Mouse (Mus musculus) MEL-GATA-1-ER (cell line): ENCODE measurements around the gene Mapkapk3.

Experiments
- DNase-seq: peaks from one replicate; pipeline ENCODE4 v3.0.0-alpha.2; 2012; ENCODE audit warnings: low read depth; ENCODE audit errors: extremely low read depth

Mapkapk3 gene

GRCm38 (mm10) chr9:107289211-107290076 lies at the start of gene Mapkapk3:
Gene Mapkapk3 (minus strand): TSS chr9:107289877.
- DNase-seq: peak; percentile 90

DNA sequence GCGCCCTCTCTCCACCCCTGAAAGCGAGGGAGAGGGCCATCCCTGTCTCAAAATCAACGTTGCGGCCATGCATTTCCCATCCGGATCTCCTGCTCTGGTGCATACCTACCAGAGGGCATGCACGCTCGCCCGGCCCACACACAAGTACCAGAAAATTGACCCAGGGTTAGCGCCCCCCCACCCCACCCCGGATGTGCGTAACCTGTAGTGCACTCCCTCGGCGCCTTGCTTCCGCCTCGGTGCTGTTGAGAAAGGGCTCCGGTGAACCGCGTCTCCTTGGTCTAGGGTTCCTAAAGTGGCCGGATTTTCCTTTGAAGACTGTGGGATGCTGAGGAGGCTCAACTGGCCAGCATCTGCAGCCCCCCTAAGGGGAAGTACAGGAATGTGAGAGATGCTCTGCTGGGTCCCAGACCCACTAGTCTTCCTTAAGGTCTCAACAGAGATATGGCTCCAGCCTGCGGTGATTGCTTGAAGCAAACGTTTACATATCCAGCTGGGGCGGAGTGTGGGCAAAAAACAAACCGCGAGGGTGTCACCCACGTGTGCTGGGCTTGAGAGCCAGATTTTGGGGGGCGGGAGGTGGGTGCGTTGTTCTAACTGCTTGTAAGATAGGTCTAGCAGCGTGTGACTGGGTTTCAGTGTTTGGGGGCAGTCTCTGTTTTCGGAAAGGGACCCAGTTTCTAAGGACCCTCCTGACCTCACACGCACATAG lies 48.7 kb upstream of the Mapkapk3 start, which contains the start of gene Hemk1:
Hemk1 (minus strand) TSS at position 179 of the 712 bp plus-strand sequence.
- peak; percentile 86 for DNase-seq

DNA sequence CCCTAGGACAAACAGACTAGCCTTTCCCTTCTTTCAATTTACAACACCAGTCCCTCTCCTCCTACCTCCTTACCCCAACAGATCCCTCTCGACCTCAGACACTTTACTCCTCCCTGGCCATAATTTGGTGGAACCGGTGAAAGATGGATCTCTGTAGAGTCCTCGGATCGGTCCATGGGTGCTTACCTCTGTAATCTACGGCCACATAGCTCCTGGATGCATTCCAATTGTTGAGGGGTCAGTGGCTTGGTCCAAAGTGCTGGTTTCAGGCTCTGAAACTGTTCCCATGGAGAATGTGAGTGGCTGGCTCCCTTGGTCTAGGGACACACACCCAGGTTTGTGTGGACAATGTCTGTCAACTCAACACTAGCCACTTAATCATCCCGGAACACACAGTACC lies 46.7 kb upstream of the Mapkapk3 start:
- DNase-seq: no peak

- no peak for DNase-seq
These were observed 46.2 kb upstream of the Mapkapk3 start for GRCm38 (mm10) chr9:107335909-107336308.

DNA sequence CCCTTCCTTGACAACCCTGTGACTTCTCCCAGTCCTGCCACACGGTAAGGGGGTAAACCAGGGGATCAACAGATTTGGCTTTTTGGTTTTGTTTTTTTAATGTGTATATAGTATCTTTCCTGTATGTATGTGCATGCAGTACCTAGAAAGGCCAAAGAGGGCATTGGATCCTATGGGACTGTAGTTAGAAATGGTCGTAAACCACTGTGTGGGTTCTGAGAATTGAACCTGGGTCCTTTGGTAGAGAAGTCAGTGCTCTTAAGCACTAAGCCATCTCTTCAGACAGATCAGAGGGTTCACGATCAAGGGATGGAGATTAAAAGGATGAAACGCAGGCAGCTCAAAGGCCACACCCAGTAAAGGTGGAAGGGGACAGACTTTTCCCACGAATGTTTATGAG lies 45.4 kb upstream of the Mapkapk3 start:
- DNase-seq: no peak

DNA sequence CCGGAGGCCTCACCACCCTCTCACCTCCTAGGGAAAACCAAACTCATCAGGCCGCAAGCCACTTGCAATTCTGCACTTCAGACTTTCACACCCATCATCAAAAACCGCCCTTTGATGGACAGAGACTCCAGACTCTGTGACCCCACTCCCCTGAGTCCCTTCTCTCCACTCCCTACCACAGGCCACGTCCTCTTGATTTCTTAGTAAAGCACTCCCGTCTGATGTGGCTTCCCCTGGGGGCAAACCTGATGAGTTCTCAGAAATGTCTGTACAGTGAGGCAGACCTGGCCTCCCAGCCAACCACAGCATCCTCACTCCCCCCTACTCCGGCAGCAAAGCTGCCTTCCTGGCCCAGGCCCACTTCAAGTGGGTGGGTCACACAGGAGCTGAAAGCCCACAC lies 44.7 kb upstream of the Mapkapk3 start:
- no peak for DNase-seq

DNA sequence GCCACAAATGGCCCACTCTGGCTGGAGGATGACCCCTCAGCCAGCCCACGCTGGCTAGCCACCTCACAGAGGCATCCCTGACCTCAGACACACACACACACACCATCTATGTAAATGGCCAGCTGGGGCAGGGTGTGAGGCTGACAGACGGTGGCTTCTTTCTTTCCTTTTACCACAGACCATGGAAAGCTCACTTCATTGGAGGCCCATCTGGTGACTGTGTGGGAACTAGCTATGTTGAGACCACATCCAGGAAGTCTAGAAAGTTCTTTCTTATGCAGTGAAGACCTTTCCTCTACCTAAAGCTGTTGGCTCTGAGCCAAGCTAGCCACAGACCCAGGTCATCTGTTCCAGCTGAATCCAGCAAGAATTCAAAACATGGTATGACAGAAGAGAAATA lies 44.0 kb upstream of the Mapkapk3 start:
- DNase-seq: no peak

DNA sequence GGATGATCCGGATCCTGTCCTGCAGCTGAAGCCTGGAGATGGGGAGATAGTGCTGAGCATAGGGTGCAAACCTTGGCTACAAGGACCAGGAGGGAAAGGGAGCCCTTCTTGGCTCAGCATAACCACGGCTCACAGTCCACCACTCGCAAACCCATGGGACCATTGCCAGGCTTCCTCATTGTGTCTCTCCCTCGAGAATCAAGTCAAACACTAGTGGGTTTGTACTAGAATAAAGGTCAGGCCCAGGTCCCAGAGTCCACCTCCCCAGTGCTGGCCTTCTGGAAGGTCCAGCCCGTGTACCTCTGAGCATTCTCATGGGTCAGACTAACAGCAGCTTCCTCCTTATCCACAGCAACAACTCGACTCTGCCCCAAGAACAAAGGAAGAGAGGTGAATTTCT lies 41.1 kb upstream of the Mapkapk3 start:
- DNase-seq: no peak

GRCm38 (mm10) chr9:107327879-107328620 lies 38.4 kb upstream of the Mapkapk3 start:
- DNase-seq: no peak

DNA sequence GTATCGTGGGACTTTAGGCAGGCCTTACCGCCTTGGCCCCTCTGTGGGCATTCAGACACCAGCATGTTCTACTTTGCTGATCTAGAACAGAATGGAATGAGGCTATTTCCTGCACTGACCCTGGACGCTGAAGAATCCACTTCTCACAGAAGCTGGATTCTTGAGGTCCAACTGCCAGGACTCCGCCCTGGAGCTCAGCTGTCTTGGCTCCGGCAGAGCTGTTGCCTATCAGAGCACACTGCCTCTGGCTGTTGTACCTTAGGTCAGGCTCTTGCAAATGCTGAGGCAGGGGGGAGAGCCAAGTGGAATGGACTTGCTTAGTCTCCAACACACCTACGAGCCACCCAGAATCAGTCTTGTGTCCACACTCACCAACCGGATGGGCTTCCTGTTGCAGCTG lies 36.2 kb upstream of the Mapkapk3 start:
- no peak for DNase-seq

DNA sequence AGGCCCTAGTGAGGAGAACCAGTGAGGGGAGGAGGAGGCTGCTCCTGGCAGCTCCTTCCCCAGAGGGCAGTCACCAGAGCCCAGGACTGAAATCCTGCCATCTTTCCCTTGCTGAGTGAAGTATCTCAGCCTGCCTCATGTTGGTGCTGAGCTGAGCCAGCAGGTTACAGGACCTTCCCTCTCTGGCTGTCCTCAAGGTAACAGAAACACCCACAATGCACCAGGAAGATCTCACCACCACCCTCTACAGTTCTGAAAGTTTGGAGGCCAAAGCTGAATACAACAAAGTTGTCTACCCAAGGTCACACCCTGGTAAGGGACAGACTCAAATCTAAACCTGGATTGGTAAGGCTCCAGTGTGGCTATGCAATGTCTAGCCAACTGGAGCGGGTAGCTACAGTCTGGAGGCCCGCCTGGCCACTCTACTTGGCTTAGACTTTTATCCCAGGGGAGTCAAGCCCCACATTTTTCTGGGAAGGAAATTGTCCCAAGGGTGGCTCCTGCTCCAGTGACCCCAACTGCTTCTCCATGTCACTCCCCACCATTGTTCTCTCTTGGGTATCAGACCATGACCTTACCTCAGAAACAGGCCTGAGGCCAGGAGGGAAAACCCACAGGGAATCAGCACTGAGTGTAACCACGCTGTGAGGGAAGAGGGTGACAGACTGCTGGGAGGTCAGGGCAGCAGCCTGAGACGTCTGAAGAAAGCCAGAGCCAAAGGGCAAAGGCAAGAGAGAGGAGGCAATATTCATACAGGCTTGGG lies 35.3 kb upstream of the Mapkapk3 start:
- DNase-seq: no peak

DNA sequence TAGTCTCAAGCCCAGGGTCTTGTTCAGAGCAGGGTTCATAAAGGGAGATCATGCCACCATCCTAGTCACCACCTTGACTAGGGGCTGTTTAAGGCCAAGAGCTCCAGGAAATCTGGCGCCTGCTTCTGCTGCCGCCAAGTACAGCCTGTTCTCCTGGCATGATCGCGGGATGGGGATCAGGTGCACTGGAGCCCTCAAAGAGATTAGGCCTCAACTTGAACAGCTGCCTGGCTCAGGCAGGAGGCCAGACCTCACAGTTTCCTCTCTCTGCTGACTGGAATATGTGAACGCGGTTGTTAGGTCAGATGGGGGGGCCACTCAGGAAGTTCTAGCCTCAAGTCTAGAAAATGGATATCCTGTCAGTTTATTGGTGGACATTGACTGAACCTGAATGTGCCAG lies 33.9 kb upstream of the Mapkapk3 start:
- no peak for DNase-seq

DNA sequence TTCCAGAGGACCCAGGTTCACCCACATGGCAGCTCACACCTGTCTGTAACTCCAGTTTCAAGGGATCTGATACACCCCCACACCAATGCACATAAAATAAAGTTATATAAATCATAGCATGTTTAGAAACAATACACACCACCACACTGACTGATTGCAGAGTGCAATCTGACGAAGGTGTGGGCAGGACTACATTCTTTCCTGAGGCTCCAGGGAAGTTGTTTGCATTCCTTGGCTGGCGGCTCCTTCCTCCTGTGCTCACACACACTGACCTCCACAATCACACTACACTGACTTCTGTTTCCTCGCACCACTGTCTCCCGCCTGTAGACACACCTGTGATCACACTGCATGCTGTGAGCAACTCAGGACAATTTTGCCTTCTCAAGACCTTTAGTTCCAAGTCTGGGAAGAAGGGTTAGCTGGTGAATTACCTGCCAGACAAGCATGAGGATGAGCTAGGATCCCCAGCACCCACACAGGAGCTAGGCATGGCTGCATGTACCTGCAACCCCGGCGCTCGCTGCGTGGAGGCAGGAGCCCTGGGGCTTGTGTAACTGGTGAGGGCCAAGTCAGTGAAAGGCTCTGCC lies 32.9 kb upstream of the Mapkapk3 start:
- no peak for DNase-seq

DNA sequence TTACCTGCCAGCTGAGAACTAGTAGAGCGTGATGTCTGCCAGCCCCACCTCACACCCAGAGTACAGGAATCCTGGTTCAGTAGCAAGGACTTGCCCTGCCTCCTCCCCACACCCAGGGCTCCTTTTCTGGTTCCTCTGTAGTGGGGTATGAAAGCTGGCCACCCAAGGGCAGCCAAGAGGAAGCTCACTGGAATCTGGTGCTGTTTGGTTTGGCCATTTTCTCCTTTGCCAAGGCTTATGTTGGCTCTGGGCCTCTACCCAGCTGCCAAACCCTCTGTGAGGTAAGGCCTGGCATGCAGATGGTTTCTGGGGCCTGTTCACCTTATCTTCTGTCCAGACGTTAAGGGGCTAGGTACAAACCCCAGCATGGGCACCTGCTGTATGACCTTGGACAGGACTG lies 26.1 kb upstream of the Mapkapk3 start:
- no peak for DNase-seq

DNA sequence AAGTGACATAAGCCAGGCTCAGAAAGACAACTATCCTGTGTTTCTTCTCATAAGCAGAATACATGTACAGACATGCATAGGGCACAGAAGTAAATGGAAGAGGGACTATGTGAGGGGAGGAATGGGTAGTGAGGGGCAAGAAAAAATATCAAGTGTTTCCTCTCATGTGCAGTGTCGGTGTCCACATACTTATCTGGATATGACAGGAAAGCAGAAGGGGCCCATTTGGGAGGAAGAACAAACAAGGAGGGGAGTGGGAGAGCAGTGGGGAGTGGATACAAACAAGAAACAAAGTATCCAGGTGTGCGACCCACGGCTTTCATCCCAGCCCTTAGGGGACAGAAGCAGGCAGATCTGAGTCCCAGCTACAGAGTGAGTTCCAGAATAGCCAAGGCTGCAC lies 24.2 kb upstream of the Mapkapk3 start:
- DNase-seq: no peak

DNA sequence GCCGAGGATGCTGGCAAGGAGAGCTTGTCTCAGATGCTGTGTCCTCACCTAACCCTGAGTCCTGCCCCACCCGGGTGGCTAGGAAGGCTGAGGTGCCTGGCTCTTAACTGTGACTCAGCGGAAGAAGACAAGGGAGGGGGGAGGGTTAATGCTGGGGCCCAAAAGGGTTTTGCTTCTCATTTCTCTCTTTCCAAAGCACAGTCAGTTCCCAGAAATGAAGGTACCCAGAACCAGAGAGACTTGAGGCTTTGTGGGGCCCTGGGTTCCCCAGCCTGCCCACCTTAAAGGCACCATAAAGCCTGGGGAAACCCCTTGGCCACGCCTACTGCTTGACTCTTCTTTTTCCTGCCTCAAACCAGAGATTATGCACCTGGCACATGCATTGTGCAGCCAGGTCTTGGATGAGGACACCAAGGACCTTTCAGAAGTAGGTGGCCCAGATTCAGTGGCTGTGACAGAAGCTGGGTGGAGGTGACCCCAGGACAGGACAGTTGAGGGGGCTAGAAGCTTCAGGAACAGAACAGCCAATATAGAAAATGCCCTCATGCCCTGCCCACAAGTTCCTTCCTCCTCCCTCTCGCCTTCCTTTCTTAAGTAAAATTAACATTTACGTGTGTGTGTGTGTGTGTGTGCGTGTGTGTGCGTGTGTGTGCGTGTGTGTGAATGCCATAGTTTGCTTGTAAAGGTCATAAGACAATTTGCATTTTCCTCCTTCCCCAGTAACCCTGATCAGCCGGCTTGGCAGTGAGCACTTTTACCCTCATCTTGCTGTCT lies 23.3 kb upstream of the Mapkapk3 start:
- DNase-seq: peak; percentile 90

DNA sequence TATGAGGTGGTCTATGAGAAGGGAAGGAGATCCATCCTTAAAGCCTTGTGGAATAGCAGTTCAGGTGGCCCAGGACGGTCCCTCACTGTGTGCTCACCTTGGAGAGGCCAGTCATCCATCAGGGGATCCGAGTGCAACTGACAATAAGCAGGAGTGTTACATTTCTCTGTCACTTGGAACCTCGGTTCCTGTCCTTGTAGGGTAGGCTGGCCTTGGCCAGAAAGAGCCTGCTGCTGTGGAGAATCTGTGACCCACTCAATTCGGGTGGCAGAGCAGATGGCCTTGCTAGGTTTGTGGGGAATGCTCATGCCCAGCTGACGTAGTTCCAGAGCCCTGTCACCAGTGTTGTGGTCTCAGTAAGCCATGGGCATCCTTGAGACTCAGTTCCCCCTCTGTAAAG lies 19.9 kb upstream of the Mapkapk3 start:
- DNase-seq: no peak

DNA sequence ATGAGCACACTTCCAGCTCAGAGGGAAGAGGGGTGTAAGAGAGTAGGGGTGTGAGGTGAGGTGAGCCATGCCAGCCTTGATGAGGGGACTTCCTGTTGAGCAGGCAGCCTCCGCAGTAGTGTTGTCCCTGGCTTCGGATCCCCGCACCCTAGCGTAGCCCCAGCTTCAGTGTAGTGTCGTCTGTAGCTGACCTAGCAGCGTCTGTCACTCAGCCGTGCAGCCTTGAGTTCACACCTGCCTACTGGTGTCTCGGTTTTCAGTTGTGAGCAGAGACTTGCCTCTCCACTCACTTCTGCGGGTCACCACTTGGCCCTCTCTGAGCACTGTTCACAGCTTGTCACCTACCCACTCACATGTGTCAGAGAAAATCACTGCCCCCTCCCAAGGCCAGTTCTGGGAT lies 19.5 kb upstream of the Mapkapk3 start:
- DNase-seq: no peak

DNA sequence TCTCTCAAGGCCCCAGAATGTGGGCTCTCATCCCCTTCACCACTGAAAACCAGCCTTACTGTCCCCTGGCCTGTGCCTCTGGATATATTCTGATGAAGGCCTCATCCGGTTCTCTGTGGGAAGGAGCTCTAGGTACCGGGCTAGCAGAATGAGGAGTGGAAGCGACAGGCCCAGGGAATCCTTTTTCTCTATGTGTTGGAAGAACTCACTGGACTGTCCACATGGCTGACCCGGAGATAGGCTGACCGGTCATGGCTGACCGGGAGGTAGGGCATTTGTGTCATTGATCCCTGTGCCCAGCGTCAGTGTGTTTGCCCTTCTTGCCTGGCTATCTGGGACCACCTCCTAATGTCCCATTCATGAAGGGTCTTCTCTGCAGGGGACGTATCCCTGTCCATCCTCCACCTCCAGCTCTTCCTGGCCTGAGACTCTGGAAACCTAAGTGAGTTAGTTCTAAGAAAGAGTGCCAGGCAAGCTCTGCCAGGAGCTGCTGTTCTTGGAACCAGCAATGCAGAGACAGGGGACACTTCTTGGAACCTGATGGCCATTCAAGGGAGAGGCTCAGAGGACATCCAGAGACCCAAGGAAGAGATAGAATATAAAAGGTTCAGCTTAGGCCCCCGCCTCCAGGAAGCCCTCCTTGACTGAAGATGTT lies 18.8 kb upstream of the Mapkapk3 start:
- no peak for DNase-seq

DNA sequence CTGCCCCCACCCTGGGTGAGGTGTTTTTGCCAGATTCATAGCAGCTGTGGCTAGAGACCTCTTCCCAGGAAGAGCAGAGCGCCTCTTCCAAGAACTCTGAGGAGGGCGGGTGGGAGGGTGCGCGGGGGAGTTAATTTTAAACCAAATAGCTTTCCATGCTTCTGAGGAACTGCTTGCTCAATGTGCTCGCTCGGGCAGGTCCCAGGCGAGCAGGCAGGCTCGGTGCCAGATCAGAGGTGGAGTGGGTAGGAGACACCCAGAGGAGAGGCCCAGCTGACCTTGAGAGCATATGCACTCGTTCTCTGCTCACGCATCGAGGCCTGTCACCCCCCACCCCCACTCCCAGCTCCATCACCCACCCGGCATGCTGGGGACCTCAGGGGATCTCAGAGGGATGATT lies 18.2 kb upstream of the Mapkapk3 start:
- DNase-seq: no peak
